Mouse (Mus musculus): ENCODE measurements around the gene Atp4a. TPM values are rescaled to one million over a fixed set of nuclear protein-coding genes. Genes with fewer than 3 reads are reported as not detected.
A peak's percentile ranks its signal among the peaks of the same experiment; 100 is the strongest.

Atp4a gene
- polyA plus RNA-seq, 1 experiment from 2014 or later: 0.80 TPM

DNA sequence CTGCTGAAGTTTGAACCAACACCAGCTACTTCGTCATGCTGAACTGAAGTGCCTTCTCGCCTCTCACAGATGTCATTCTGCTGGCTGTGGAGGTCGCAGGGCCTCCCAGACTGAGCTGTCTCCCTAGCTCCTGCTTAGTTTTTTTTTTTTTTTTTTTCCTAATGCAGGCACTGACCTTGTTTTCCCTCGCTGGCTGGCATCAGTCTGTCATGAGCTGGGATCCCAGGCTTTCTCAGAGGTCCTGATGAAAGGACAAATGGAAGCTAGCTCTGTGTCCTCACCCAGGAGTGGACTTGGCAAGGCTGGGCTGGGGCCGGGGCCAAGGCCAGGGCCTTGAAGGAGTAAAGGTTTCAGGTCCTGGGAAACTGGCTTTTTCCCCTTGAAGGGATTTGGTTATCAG lies 30.1 kb upstream of the Atp4a start:
- Histone ChIP-seq H3K9ac (ENCODE audit: low read depth, low read length) (no peak overlapping the region), H3K36me3 (ENCODE audit: control insufficient read depth, insufficient read depth) (no peaks in the 10 kb centered on the region), H3K27ac (ENCODE audit: low read depth, low read length) (no peak overlapping the region), H3K4me3 (ENCODE audit: low read depth, low read length) (no peak overlapping the region), H3K4me1 (replicated peaks; ENCODE audit: control insufficient read depth, insufficient read depth, low read length) (no peaks in the 10 kb centered on the region), H3K9me3 (ENCODE audit: control insufficient read depth) (no peaks in the 10 kb centered on the region), H3K4me2 (replicated peaks; ENCODE audit: low read depth) (no peak overlapping the region), H3K27me3 (replicated peaks; ENCODE audit: control insufficient read depth, insufficient read depth, low read length) (no peaks in the 10 kb centered on the region)
- ATAC-seq: no peak
- 64% methylated on average over 5 of the region's 5 CpGs for WGBS
- TF ChIP-seq CTCF (IDR thresholded peaks at IDR 0.05; ENCODE audit: low read depth): no peak

DNA sequence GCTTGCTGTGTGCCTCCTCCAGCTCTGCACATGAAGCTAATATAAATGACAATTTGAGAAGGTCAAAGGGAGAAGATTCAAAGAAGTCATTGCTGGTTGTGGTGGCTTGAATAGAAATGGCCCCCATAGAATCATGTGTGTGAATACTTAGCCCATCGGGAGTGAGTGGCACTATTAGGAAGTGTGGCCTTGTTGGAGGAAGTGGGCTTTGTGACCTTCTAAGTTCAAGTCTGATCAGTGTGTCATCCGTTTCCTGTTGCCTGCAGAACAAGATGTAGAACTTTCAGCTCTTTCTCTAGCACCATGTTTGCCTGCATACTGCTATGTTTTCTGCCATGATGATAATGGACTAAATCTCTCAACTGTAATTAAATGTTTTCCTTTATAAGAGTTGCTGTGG lies 28.6 kb upstream of the Atp4a start:
- WGBS: 83% methylated on average over 2 of the region's 2 CpGs
- TF ChIP-seq CTCF (IDR thresholded peaks at IDR 0.05; ENCODE audit: low read depth): no peak
- Histone ChIP-seq H3K27ac (ENCODE audit: low read depth, low read length) (no peak overlapping the region), H3K36me3 (ENCODE audit: control insufficient read depth, insufficient read depth) (no peaks in the 10 kb centered on the region), H3K9me3 (ENCODE audit: control insufficient read depth) (no peaks in the 10 kb centered on the region), H3K27me3 (replicated peaks; ENCODE audit: control insufficient read depth, insufficient read depth, low read length) (no peaks in the 10 kb centered on the region), H3K9ac (ENCODE audit: low read depth, low read length) (no peak overlapping the region), H3K4me1 (replicated peaks; ENCODE audit: control insufficient read depth, insufficient read depth, low read length) (0 out of 2 replicates have a peak, but pooled peaks cover 2% of the 10 kb centered on the region), H3K4me3 (ENCODE audit: low read depth, low read length) (no peak overlapping the region), H3K4me2 (replicated peaks; ENCODE audit: low read depth) (no peak overlapping the region)
- ATAC-seq: no peak

GRCm38 (mm10) chr7:30688325-30688724 lies 23.7 kb upstream of the Atp4a start:
- TF ChIP-seq CTCF (IDR thresholded peaks at IDR 0.05; ENCODE audit: low read depth): no peak
- no peaks in the 10 kb centered on the region for H3K36me3 ChIP-seq (ENCODE audit: control insufficient read depth, insufficient read depth)
- 72% methylated on average over 6 of the region's 6 CpGs for WGBS
- H3K4me3 ChIP-seq (ENCODE audit: low read depth, low read length): no peak overlapping the region
- no peaks in the 10 kb centered on the region for H3K9me3 ChIP-seq (ENCODE audit: control insufficient read depth)
- H3K4me2 ChIP-seq (replicated peaks; ENCODE audit: low read depth): no peak overlapping the region
- no peak overlapping the region for H3K9ac ChIP-seq (ENCODE audit: low read depth, low read length)
- ATAC-seq: no peak
- no peaks in the 10 kb centered on the region for H3K27me3 ChIP-seq (replicated peaks; ENCODE audit: control insufficient read depth, insufficient read depth, low read length)
- 0 out of 2 replicates have a peak, but pooled peaks cover 2% of the 10 kb centered on the region for H3K4me1 ChIP-seq (replicated peaks; ENCODE audit: control insufficient read depth, insufficient read depth, low read length)
- no peak overlapping the region for H3K27ac ChIP-seq (ENCODE audit: low read depth, low read length)

GRCm38 (mm10) chr7:30698101-30698500 lies 13.9 kb upstream of the Atp4a start:
- Histone ChIP-seq H3K9me3 (ENCODE audit: control insufficient read depth) (no peaks in the 10 kb centered on the region), H3K27me3 (replicated peaks; ENCODE audit: control insufficient read depth, insufficient read depth, low read length) (no peaks in the 10 kb centered on the region), H3K4me1 (replicated peaks; ENCODE audit: control insufficient read depth, insufficient read depth, low read length) (no peaks in the 10 kb centered on the region), H3K4me2 (replicated peaks; ENCODE audit: low read depth) (no peak overlapping the region), H3K4me3 (ENCODE audit: low read depth, low read length) (no peak overlapping the region), H3K27ac (ENCODE audit: low read depth, low read length) (no peak overlapping the region), H3K36me3 (ENCODE audit: control insufficient read depth, insufficient read depth) (no peaks in the 10 kb centered on the region), H3K9ac (ENCODE audit: low read depth, low read length) (no peak overlapping the region)
- no peak for TF ChIP-seq CTCF (IDR thresholded peaks at IDR 0.05; ENCODE audit: low read depth)
- no peak for ATAC-seq
- WGBS: 47% methylated on average over 5 of the region's 5 CpGs

DNA sequence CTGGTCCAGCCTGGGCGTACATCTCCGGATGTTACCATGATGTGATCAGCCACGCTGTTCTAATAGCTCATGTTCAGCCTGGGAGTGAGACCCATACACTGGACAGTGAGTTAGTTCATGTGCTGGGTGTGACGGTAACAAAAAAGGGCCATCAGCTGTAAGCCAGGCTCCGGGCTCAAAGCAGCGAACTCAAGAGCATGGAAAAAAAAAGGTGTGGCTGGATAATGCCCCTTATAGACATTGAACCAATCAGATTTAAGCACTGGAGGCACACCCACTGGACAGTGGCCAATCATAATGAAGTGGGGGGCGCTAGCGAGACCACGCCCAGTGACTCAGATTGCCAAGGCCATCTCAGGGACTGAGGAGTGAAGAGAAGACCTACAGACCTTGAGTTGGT lies 13.4 kb upstream of the Atp4a start, which contains the start of gene 2200002J24Rik:
TSS of gene 2200002J24Rik (plus strand) at position 338 of the 400 bp plus-strand sequence.
- WGBS: 34% methylated on average over 9 of the region's 9 CpGs
- H3K27ac ChIP-seq (ENCODE audit: low read depth, low read length): no peak within 1 kb of the TSS
- H3K27me3 ChIP-seq (replicated peaks; ENCODE audit: control insufficient read depth, insufficient read depth, low read length): no peaks in the 10 kb centered on the region
- no peak within 1 kb of the TSS for H3K4me2 ChIP-seq (replicated peaks; ENCODE audit: low read depth)
- H3K9ac ChIP-seq (ENCODE audit: low read depth, low read length): no peak within 1 kb of the TSS
- no peaks in the 10 kb centered on the region for H3K9me3 ChIP-seq (ENCODE audit: control insufficient read depth)
- peak; percentile 94 for ATAC-seq
- no peaks in the 10 kb centered on the region for H3K36me3 ChIP-seq (ENCODE audit: control insufficient read depth, insufficient read depth)
- no peak for TF ChIP-seq CTCF (IDR thresholded peaks at IDR 0.05; ENCODE audit: low read depth)
- H3K4me1 ChIP-seq (replicated peaks; ENCODE audit: control insufficient read depth, insufficient read depth, low read length): no peaks in the 10 kb centered on the region
- no peak within 1 kb of the TSS for H3K4me3 ChIP-seq (ENCODE audit: low read depth, low read length)

DNA sequence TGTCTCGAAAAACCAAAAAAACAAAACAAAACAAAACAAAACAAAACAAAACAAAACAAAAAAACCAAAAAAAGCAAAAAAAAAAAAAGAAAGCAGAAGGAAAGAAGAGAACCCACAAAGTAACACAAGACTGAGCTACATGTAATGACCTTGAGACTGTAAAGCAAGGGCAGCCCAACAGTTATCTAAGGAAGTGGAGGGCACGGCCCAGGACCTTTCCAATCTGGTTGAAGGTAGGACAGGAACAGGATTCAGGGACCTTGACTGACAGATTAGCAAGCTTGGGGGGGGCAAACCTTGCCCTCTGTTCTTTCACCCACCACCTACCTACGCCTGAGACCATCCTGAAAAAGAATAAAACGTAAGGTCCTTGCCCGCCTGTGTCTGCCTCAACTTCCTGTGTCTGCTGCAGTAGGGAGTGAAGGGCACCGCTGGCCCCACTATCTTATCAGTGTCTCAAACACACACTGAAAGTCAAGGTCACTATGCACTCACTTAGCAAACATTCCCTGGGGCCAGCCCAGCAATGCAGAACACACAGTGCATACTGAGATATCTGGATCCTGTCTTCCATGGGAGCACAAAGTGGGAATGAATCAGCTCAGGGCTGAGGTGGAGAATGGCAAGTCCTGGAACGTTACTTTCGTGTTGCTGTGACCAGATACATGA lies 5.7 kb upstream of the Atp4a start:
- peak overlapping the region; percentile 24; the same call in 1 of the 2 replicates for H3K4me2 ChIP-seq (replicated peaks; ENCODE audit: low read depth)
- TF ChIP-seq CTCF (IDR thresholded peaks at IDR 0.05; ENCODE audit: low read depth): no peak

More for the DNA sequence above, 5.7 kb upstream of the Atp4a start:
- Histone ChIP-seq H3K9me3 (ENCODE audit: control insufficient read depth) (no peaks in the 10 kb centered on the region), H3K4me1 (replicated peaks; ENCODE audit: control insufficient read depth, insufficient read depth, low read length) (peaks cover 12% of the 10 kb centered on the region; the same call in 1 of the 2 replicates), H3K27me3 (replicated peaks; ENCODE audit: control insufficient read depth, insufficient read depth, low read length) (no peaks in the 10 kb centered on the region), H3K9ac (ENCODE audit: low read depth, low read length) (no peak overlapping the region), H3K4me3 (ENCODE audit: low read depth, low read length) (no peak overlapping the region), H3K27ac (ENCODE audit: low read depth, low read length) (peak overlapping the region; percentile 83), H3K36me3 (ENCODE audit: control insufficient read depth, insufficient read depth) (no peaks in the 10 kb centered on the region)
- ATAC-seq: peak; percentile 96
- WGBS: 39% methylated on average over 8 of the region's 8 CpGs
